9 mouse cellular contexts compared by ENCODE assay signal in the genomic region with DNA sequence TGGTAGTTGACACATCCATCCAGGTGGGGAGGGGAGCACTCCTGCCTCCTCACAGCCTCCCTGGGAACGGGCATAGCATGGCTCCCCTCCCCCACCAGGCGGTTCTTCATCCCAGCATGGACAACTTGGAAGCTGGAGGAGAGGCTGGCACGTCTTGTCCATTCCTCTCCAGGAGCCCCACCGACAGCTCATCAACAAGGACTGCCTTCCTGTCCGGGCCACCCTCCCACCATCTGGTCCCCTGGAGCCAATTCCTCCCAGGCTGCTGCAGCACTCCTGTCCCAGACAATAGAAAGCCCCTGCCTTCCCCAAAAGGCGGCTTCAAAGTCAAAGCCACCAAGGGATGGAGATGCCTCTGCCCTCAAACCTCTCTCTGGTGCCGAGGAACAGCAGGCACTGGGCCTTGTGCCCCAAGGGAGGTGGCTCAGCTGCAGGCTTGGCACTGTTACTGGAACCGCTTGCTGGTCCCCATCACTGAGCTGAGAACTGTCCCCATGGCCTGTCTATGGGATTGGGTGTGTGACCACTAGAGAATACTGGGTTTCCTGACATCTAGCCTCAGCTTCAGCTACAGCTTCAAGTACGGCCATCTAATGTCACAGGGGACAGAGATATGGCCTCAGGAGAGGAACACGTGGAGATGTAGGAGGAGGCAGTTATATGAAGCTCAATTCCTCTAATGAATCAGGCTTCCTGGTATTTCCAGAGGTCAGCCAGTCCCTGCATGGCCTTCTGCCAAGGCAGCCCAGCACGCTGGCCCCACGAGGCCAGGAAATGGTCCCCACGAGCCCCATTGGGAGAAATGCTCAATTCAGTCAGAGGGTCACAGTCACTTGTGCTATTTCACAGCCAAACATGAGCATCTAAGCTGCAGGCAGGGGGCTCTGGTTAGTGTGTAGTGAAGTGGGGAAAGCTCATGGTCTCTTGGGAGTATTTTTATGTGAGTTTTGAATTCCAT. TPM values are rescaled to one million over a fixed set of nuclear protein-coding genes. Genes with fewer than 3 reads are reported as not detected.
DNase-seq lines count a peak whose midpoint lies in the region; ATAC-seq and TF ChIP-seq lines count a peak whose summit lies in the region.
"Had no signal": no experiment of that assay in that cellular context is flagged by ENCODE, and none has a peak within 500 bp of the region (broad histone marks: within the 10 kb centered on the region; RNA-seq: fewer than 3 reads in every experiment).

No protein-coding gene starts in this region.

- no peak for TF ChIP-seq CTCF in embryonic fibroblast, embryonic 13.5 days (IDR thresholded peaks at IDR 0.05; ENCODE audit: borderline replicate concordance, insufficient read depth, low read length)

- intact Hi-C loops in heart, postnatal 25 days (cut with DNase I), result loop anchor here (2.0 kb wide), 1 partner anchor 78 kb away; no protein-coding TSS in a partner anchor

- DNase-seq in heart, adult 18-20 months, result peak; percentile 69 to 77
- DNase-seq in heart, postnatal 25 days (ENCODE audit: low spot score), result no peak
- peak; percentile 23 for DNase-seq in adipocyte (ENCODE audit: low spot score)
- peak; percentile 84 for DNase-seq in kidney, postnatal 10 days
- DNase-seq in thymus, postnatal 14 days, result no peak
- no peak for DNase-seq in right cerebral cortex, postnatal 36 days (ENCODE audit: low spot score in 2 of 2)

- H3K4me3 ChIP-seq in embryonic fibroblast, embryonic 13.5 days (ENCODE audit: insufficient read depth, low read length), result no peak overlapping the region
- H3K4me3 ChIP-seq: megakaryocyte, embryonic 14.5 days had no signal

- no peak for ATAC-seq in frontal cortex, adult (ENCODE audit: low TSS enrichment)

- TF ChIP-seq POLR2A in embryonic fibroblast, embryonic 13.5 days (IDR thresholded peaks at IDR 0.05; ENCODE audit: low read depth, low read length), result no peak

- H3K27ac ChIP-seq in embryonic fibroblast, embryonic 13.5 days (ENCODE audit: insufficient read depth, low read length), result peak overlapping the region; percentile 64

- H3K4me1 ChIP-seq in embryonic fibroblast, embryonic 13.5 days (ENCODE audit: control insufficient read depth, insufficient read depth, low read length), result peaks cover 12% of the 10 kb centered on the region

RNA-seq across cellular contexts. Expression of gene Capn7, which starts 48.2 kb away (rescaled TPM):
- 10 to 100 TPM; 32.4 to 33.2 TPM for total RNA-seq in heart, adult 18-20 months (2021)
- 10 to 100 TPM; 31.0 to 32.0 TPM for total RNA-seq in heart, postnatal 25 days (2021)
- polyA plus RNA-seq in embryonic fibroblast, embryonic 13.5 days (2011; ENCODE audit: insufficient read length, low read depth, missing spikeins), result 38.1 and 46.0 TPM in 2 replicates

RNA-seq across cellular contexts. Expression of gene Sh3bp5, which starts 51.2 kb away (rescaled TPM):
- total RNA-seq in heart, adult 18-20 months (2021), result 10 to 100 TPM; 60.0 to 60.9 TPM
- 10 to 100 TPM; 41.0 to 58.1 TPM for total RNA-seq in heart, postnatal 25 days (2021)
- polyA plus RNA-seq in embryonic fibroblast, embryonic 13.5 days (2011; ENCODE audit: insufficient read length, low read depth, missing spikeins), result 25.0 and 29.1 TPM in 2 replicates

Comparison
In these comparisons a context has a peak if more than half of its experiments do, and no peak if none do; other contexts are left out.
1. DNase-seq: peak in heart, adult 18-20 months (2 of 2), adipocyte (single experiment) and kidney, postnatal 10 days (single experiment); none in heart, postnatal 25 days (single experiment), thymus, postnatal 14 days (single experiment) and right cerebral cortex, postnatal 36 days (0 of 2).